Mouse (Mus musculus) bone marrow, adult 2 months (tissue): ENCODE measurements around the gene Mrpl48. TPM values are rescaled to one million over a fixed set of nuclear protein-coding genes. Genes with fewer than 3 reads are reported as not detected.
A peak's percentile ranks its signal among the peaks of the same experiment; 100 is the strongest.

Source experiments
- H3K27ac ChIP-seq: fragments of 200-500 bp; 2 replicates; pipeline ENCODE4 v1.5.1; 2012; ENCODE audit warnings: low read depth, mild to moderate bottlenecking, control low read depth, inconsistent platforms, low read length; ENCODE audit not compliant: control insufficient read depth, poor library complexity, insufficient read depth
- H3K4me1 ChIP-seq: fragments of 200-500 bp; 2 replicates; pipeline ENCODE4 v1.6.1; 2011; ENCODE audit warnings: low read length; ENCODE audit not compliant: control insufficient read depth, insufficient read depth
- H3K4me3 ChIP-seq: fragments of 200-500 bp; replicated peaks from 2 replicates; pipeline ENCODE3; 2011; ENCODE audit warnings: mild to moderate bottlenecking, low read depth, low read length, control low read depth; ENCODE audit not compliant: control insufficient read depth
- CTCF ChIP-seq: fragments of 200-500 bp; IDR thresholded peaks from 2 replicates; pipeline ENCODE4 v1.5.1; 2011; ENCODE audit warnings: low read length, control low read depth; ENCODE audit not compliant: control insufficient read depth, insufficient read depth
- POLR2A ChIP-seq: fragments of 200-500 bp; IDR thresholded peaks from 2 replicates; pipeline ENCODE4 v1.6.1; 2011; ENCODE audit warnings: low read depth, mild to moderate bottlenecking, control low read depth, low read length, borderline replicate concordance; ENCODE audit not compliant: control insufficient read depth
- WGBS: fragments of 180-500 bp; shearing (Covaris S2); methylation state at CpG from one replicate; pipeline ENCODE4 v1.1.7; 2018; 5-methylcytosine and 5-hydroxymethylcytosine counted together
- polyA plus RNA-seq: library from polyadenylated mRNA; stranded (reverse); fragments of >200 nt; gene quantifications from 2 replicates; pipeline ENCODE4 v1.2.4, GENCODE M21; 2011; ENCODE audit warnings: low replicate concordance; ENCODE audit not compliant: missing spikeins, insufficient read depth, insufficient read length

Gene Mrpl48
- 23.2 and 37.9 TPM in 2 replicates for polyA plus RNA-seq

DNA sequence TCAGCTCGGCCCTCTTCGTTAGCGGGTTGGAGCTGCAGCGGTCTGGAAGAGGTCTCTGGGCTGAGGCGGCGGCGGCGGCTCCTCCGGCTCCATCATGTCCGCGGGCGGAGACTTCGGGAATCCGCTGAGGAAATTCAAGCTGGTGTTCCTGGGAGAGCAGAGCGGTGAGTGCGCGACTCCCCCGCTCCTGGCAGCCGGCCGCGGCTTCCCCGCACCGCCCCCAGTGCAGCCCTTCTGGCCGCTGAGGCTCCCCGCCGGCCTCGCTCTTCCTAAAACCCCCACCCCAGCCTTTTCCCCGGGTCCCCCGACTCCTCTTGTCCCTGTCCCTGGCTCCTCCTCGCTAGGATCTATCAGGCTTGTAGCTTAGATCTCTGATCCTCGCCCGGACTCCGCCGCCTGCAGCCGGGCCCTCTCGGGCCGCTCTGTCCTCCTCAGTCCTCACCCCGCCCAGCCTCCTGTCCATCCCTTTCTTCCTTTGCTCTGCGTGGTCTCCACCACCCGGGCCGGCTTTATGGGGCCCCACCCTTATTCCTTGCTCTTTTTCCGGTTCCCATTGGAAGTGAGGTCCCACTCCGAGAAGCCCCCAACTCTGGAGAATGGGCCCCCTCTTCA, at the start of gene Mrpl48:
TSS of gene Mrpl48 (minus strand) at position 172 of the 612 bp plus-strand sequence.
- TF ChIP-seq CTCF (no peak), POLR2A (no peak)
- Histone ChIP-seq H3K4me3 (peak within 1 kb of the TSS; percentile 99), H3K4me1 (no peaks in the 10 kb centered on the region), H3K27ac (peak within 1 kb of the TSS; percentile 100)
- WGBS: 2% methylated on average over 43 of the region's 43 CpGs

DNA sequence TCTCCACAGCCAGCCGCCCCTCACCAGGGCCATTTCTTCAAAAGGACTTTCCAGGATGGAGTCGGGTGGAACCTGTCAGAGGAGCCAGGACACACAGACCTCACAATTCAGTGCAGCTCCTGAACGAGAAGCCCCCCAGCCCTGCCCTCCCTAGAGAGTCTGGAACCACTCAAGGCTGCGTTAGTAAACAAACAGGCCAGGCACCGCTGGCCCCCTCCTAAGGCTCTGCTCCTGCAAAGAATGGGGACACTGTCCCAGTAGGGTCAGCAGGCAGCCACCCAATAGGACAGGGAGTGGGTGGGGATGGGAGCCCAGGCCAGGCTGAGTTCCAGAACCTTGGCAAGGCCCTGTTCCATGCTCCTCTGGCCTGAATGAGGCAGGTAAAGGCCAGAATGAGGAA, 48.6 kb upstream of the Mrpl48 start:
- 71% methylated on average over 5 of the region's 5 CpGs for WGBS
- no peak overlapping the region for H3K27ac ChIP-seq
- TF ChIP-seq POLR2A (no peak), CTCF (no peak)

DNA sequence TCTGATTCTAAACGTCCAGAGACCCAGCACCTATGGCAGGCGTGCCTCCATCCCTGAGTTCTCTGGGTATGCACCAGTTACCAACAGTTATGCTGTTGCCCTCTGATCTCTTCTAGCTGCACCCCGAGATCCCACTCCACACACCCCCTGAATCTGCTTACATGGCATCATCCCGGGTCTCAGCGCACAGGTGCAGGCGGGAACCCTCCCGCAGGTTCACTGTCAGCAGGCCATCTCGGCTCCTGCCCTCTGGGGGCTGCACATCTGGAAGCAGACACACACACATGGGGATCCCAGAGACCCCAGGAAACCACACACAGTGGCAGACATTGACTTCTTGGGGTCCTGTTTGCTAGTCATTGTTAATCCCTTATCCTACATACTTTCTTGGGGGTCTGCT, 46.3 kb upstream of the Mrpl48 start:
- H3K27ac ChIP-seq: no peak overlapping the region
- TF ChIP-seq POLR2A (no peak), CTCF (no peak)
- 84% methylated on average over 8 of the region's 8 CpGs for WGBS
- H3K4me1 ChIP-seq: no peaks in the 10 kb centered on the region
- no peak overlapping the region for H3K4me3 ChIP-seq

More for the DNA sequence above, 48.6 kb upstream of the Mrpl48 start:
- Histone ChIP-seq H3K4me1 (no peaks in the 10 kb centered on the region), H3K4me3 (no peak overlapping the region)

GRCm38 (mm10) chr7:100653480-100654266, 45.6 kb upstream of the Mrpl48 start:
- Histone ChIP-seq H3K4me1 (no peaks in the 10 kb centered on the region), H3K4me3 (no peak overlapping the region), H3K27ac (no peak overlapping the region)
- 88% methylated on average over 9 of the region's 9 CpGs for WGBS
- TF ChIP-seq POLR2A (no peak), CTCF (no peak)

DNA sequence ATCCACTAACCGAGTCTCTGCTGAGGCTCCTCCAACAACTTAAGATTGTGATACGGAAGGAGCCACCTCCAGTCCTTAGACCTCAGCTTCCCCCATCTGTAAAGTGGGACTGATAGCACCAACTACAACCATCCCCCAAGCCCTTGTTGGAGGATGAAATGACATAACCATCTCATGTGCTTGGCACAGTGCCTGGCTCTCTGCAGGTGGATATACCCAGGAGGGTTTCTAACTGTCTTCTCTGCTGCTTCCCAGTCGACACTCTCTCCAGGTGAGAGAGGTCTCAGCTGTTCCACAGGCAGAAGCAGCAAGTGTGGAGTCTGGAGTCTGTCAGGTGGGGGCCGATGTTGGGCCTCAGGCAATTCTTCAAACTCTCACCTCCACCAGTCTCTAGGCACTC, 42.9 kb upstream of the Mrpl48 start:
- Histone ChIP-seq H3K4me3 (no peak overlapping the region), H3K27ac (no peak overlapping the region), H3K4me1 (no peaks in the 10 kb centered on the region)
- TF ChIP-seq POLR2A: no peak
- no peak for TF ChIP-seq CTCF
- 49% methylated on average over 4 of the region's 4 CpGs for WGBS

GRCm38 (mm10) chr7:100650421-100650820, 42.3 kb upstream of the Mrpl48 start:
- 78% methylated on average over 6 of the region's 6 CpGs for WGBS
- Histone ChIP-seq H3K27ac (no peak overlapping the region), H3K4me3 (no peak overlapping the region), H3K4me1 (no peaks in the 10 kb centered on the region)
- TF ChIP-seq CTCF (no peak), POLR2A (no peak)

DNA sequence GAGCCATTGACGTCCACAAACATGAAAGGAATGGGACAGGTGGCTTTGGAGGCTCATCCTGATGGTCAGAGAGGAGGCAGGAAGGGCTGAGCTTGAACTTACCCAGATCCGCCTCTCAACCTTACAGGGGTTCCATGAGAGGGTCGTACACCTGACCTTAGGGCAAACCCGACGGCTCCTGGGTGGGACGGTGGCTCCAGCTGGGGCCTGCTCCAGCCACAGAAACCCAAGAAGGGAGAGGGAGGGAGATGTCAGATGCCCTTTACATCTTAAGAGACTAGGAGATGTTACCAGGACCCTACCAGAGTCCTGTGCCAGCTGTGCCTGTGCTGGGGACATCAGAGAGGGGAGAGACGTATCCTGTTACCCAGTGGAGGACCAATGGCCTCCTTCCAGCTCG, 41.7 kb upstream of the Mrpl48 start:
- H3K4me1 ChIP-seq: no peaks in the 10 kb centered on the region
- no peak overlapping the region for H3K27ac ChIP-seq
- TF ChIP-seq CTCF (no peak), POLR2A (no peak)
- no peak overlapping the region for H3K4me3 ChIP-seq
- 88% methylated on average over 8 of the region's 8 CpGs for WGBS

DNA sequence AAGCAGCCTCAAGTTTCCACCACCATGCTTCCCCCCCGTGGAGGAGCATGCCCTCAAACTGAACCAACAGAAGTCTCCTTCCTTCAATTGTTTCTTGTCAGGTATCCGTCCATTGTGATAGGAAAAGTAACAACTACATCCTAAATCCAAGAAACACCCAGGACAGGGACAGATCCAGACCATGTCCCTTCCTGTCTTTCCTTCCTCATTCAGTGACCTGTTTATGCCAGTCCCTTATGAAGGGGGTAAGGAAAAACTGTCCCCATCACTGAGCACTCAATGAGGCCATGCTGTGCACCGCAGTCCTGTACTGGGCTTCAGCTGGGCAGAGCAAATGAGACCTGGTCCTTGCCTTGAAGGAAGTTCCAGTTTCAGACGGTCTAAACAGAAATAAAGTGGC, 41.0 kb upstream of the Mrpl48 start:
- WGBS: 77% methylated on average over 4 of the region's 4 CpGs
- H3K4me3 ChIP-seq: no peak overlapping the region
- TF ChIP-seq POLR2A: no peak
- no peak for TF ChIP-seq CTCF
- no peak overlapping the region for H3K27ac ChIP-seq
- H3K4me1 ChIP-seq: no peaks in the 10 kb centered on the region
